Mouse (Mus musculus) frontal cortex, adult 2 months (tissue): ENCODE measurements around the gene Psme2b. TPM values are rescaled to one million over a fixed set of nuclear protein-coding genes. Genes with fewer than 3 reads are reported as not detected.
"Not testable (repeated sequence)": the region's sequence is repeated elsewhere in the genome, so short reads cannot be mapped to it uniquely, and the experiment has no call there.

Source experiments
- DNase-seq, 2 experiments: peaks; one replicate each; pipeline ENCODE4 v3.0.0; 2022; ENCODE audit warnings: low spot score in 1 of 2; ENCODE audit errors: extremely low spot score in 1 of 2
- polyA plus RNA-seq: library from polyadenylated mRNA; depleted of rRNA; stranded (reverse); fragments of >200 nt; gene quantifications from 2 replicates; pipeline ENCODE4 v1.2.3, GENCODE M21; 2012; rRNA removed

Gene Psme2b
- polyA plus RNA-seq = 0.90 and 1.5 TPM in 2 replicates

GRCm38 (mm10) chr11:48946090-48946489 is at the start of gene Psme2b:
Gene Psme2b, minus strand, starts transcription at chr11:48946190.
- DNase-seq = not testable (repeated sequence)

GRCm38 (mm10) chr11:48994018-48994417 is 48.0 kb upstream of the Psme2b start, which contains the start of gene Tgtp1:
Gene Tgtp1, minus strand, starts transcription at chr11:48994172.
- DNase-seq = not testable (repeated sequence)

GRCm38 (mm10) chr11:48993296-48993695 is 47.3 kb upstream of the Psme2b start:
- not testable (repeated sequence) for DNase-seq

GRCm38 (mm10) chr11:48991740-48992520 is 45.9 kb upstream of the Psme2b start, which contains the start of gene Gm12185:
Gene Gm12185, minus strand, starts transcription at chr11:48992226.
- not testable (repeated sequence) for DNase-seq

- DNase-seq = not testable (repeated sequence)
Measured at GRCm38 (mm10) chr11:48989981-48990380, 44.0 kb upstream of the Psme2b start.

GRCm38 (mm10) chr11:48988219-48988618 is 42.2 kb upstream of the Psme2b start:
- not testable (repeated sequence) for DNase-seq

GRCm38 (mm10) chr11:48982848-48983247 is 36.9 kb upstream of the Psme2b start:
- not testable (repeated sequence) for DNase-seq

GRCm38 (mm10) chr11:48980052-48980451 is 34.1 kb upstream of the Psme2b start:
- not testable (repeated sequence) for DNase-seq

GRCm38 (mm10) chr11:48979251-48979650 is 33.3 kb upstream of the Psme2b start, which contains the start of gene 9930111J21Rik1:
Gene 9930111J21Rik1, minus strand, starts transcription at chr11:48979398.
- not testable (repeated sequence) for DNase-seq

GRCm38 (mm10) chr11:48978240-48978939 is 32.4 kb upstream of the Psme2b start, which contains the start of gene Olfr56:
Gene Olfr56, plus strand, starts transcription at chr11:48978889.
- DNase-seq = not testable (repeated sequence)

- not testable (repeated sequence) for DNase-seq
Measured at GRCm38 (mm10) chr11:48974686-48975085, 28.7 kb upstream of the Psme2b start.

GRCm38 (mm10) chr11:48939286-48939685 is 6.7 kb downstream of the Psme2b start:
- not testable (repeated sequence) for DNase-seq

GRCm38 (mm10) chr11:48935291-48935690 is 10.7 kb downstream of the Psme2b start:
- DNase-seq = not testable (repeated sequence)

GRCm38 (mm10) chr11:48933923-48934322 is 12.1 kb downstream of the Psme2b start:
- not testable (repeated sequence) for DNase-seq

- not testable (repeated sequence) for DNase-seq
Measured at GRCm38 (mm10) chr11:48933422-48933821, 12.6 kb downstream of the Psme2b start.

- not testable (repeated sequence) for DNase-seq
Measured at GRCm38 (mm10) chr11:48928068-48928467, 17.9 kb downstream of the Psme2b start.

- DNase-seq = not testable (repeated sequence)
Measured at GRCm38 (mm10) chr11:48926437-48926836, 19.6 kb downstream of the Psme2b start.

- not testable (repeated sequence) for DNase-seq
Measured at GRCm38 (mm10) chr11:48923818-48924217, 22.2 kb downstream of the Psme2b start.

GRCm38 (mm10) chr11:48918380-48918779 is 27.6 kb downstream of the Psme2b start:
- no peak for DNase-seq

- no peak for DNase-seq
Measured at GRCm38 (mm10) chr11:48913611-48914010, 32.4 kb downstream of the Psme2b start.

GRCm38 (mm10) chr11:48908459-48908858 is 37.5 kb downstream of the Psme2b start:
- DNase-seq = no peak
